Mouse (Mus musculus): ENCODE measurements around the gene Sh3gl2.

- no peak for TF ChIP-seq CTCF (IDR thresholded peaks at IDR 0.05; ENCODE audit: borderline replicate concordance, extremely low read depth, insufficient read depth, insufficient read length)
- no peak for TF ChIP-seq POLR2A (IDR thresholded peaks at IDR 0.05; ENCODE audit: borderline replicate concordance, extremely low read depth, insufficient read depth, insufficient read length, poor library complexity, severe bottlenecking)
These were observed 281.5 kb downstream of the Sh3gl2 start for GRCm38 (mm10) chr4:85486316-85486946.
